Mouse (Mus musculus) heart, postnatal 0 days (tissue): ENCODE measurements around the gene Nrarp. TPM values are rescaled to one million over a fixed set of nuclear protein-coding genes. Genes with fewer than 3 reads are reported as not detected.
A peak's percentile ranks its signal among the peaks of the same experiment; 100 is the strongest.

ENCODE experiments used
- ATAC-seq: fragments of 200-750 bp; cut with Nextera tagmentation; 2 replicates; pipeline ENCODE4 v1.8.0; 2017; ENCODE audit warnings: low read depth, moderate number of reproducible peaks, moderate library complexity; ENCODE audit not compliant: insufficient read depth
- DNase-seq: peaks from one replicate; pipeline ENCODE4 v3.0.0-alpha.2; 2016; ENCODE audit warnings: low spot score
- H3K27ac ChIP-seq: fragments of 300-500 bp; sonication (generic); 2 replicates; pipeline ENCODE4 v1.5.1; 2014; ENCODE audit warnings: low read depth, mild to moderate bottlenecking
- H3K27me3 ChIP-seq: fragments of 300-500 bp; sonication (generic); 2 replicates; pipeline ENCODE4 v1.6.1; 2014; ENCODE audit warnings: low read length, mixed read lengths; ENCODE audit not compliant: control insufficient read depth, insufficient read depth
- H3K36me3 ChIP-seq: fragments of 300-500 bp; sonication (generic); replicated peaks from 2 replicates; pipeline ENCODE4 v1.6.1; 2014; ENCODE audit warnings: low read length, mixed read lengths; ENCODE audit not compliant: control insufficient read depth, insufficient read depth
- H3K4me1 ChIP-seq: fragments of 300-500 bp; sonication (generic); 2 replicates; pipeline ENCODE4 v1.6.1; 2014; ENCODE audit warnings: antibody characterized with exemption; ENCODE audit not compliant: control insufficient read depth, insufficient read depth
- H3K4me2 ChIP-seq: fragments of 300-500 bp; sonication (generic); 2 replicates; pipeline ENCODE4 v1.6.1; 2014; ENCODE audit warnings: low read depth, mild to moderate bottlenecking, low read length, moderate library complexity
- H3K4me3 ChIP-seq: fragments of 300-500 bp; sonication (generic); 2 replicates; pipeline ENCODE4 v1.5.1; 2014; ENCODE audit warnings: low read depth, low read length
- H3K9ac ChIP-seq: fragments of 300-500 bp; sonication (generic); replicated peaks from 2 replicates; pipeline ENCODE4 v1.6.1; 2014; ENCODE audit warnings: low read depth, low read length, mixed read lengths
- H3K9me3 ChIP-seq: fragments of 300-500 bp; sonication (generic); replicated peaks from 2 replicates; pipeline ENCODE4 v1.6.1; 2016; ENCODE audit warnings: low read length; ENCODE audit not compliant: control insufficient read depth
- CTCF ChIP-seq: IDR thresholded peaks from 2 replicates; pipeline ENCODE4 v1.5.1; 2016; ENCODE audit warnings: antibody characterized with exemption, control low read depth, low read depth
- EP300 ChIP-seq: IDR thresholded peaks from 2 replicates; pipeline ENCODE4 v1.6.1; 2016; ENCODE audit warnings: antibody characterized with exemption, low read depth
- WGBS: fragments of 180-500 bp; shearing (Covaris S2); extraction: QIAGEN DNeasy Blood & Tissue Kit; methylation state at CpG from one replicate; pipeline ENCODE4 v1.1.7; 2014; 5-methylcytosine and 5-hydroxymethylcytosine counted together
- polyA plus RNA-seq: library from polyadenylated mRNA; unstranded; fragments of >200 nt; fragmentation: Nextera tagmentation; extraction: Ambion mirVana; gene quantifications from 2 replicates; pipeline ENCODE4 v1.2.1, GENCODE M21; 2015
- total RNA-seq: library from RNA; depleted of rRNA; stranded (reverse); fragments of >200 nt; gene quantifications from 2 replicates; pipeline ENCODE4 v1.2.3, GENCODE M21; 2014; ENCODE audit warnings: low replicate concordance

Gene Nrarp
- total and polyA plus RNA-seq, 2 experiments from 2014 or later = 8.8 to 38.1 TPM

DNA sequence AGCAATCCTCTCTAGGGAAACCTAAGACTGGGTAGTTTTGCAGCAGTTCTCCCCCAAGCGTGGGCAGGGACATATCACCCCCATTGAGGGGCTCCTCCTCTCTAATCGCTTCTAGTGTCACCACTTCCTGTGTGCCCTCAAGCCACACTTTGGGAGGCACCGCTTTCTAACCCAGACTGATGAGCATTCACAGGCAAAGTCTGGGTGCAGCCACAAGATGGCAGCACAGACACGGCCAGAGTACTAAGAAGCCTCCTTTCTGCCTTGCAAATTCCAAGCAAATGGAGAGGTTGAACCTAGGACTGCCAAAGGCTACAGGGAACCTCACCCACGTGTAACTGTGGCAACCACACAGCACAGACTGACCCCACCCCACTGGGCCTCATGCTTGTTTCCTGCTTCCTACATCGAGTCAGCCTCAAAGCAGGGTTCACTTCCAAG, 12.8 kb downstream of the Nrarp start:
- no peak overlapping the region for H3K4me3 ChIP-seq
- DNase-seq (peak; percentile 87), ATAC-seq (peak; percentile 71)
- no peaks in the 10 kb centered on the region for H3K36me3 ChIP-seq
- no peaks in the 10 kb centered on the region for H3K9me3 ChIP-seq
- no peak overlapping the region for H3K9ac ChIP-seq
- peaks cover 5% of the 10 kb centered on the region; the same call in 1 of the 2 replicates for H3K27me3 ChIP-seq
- peak; percentile 95 for TF ChIP-seq CTCF
- no peak for TF ChIP-seq EP300
- WGBS = 2% methylated on average over 6 of the region's 6 CpGs
- H3K27ac ChIP-seq = peak overlapping the region; percentile 46; the same call in 1 of the 2 replicates
- no peaks in the 10 kb centered on the region for H3K4me1 ChIP-seq
- H3K4me2 ChIP-seq = peak overlapping the region; percentile 30

DNA sequence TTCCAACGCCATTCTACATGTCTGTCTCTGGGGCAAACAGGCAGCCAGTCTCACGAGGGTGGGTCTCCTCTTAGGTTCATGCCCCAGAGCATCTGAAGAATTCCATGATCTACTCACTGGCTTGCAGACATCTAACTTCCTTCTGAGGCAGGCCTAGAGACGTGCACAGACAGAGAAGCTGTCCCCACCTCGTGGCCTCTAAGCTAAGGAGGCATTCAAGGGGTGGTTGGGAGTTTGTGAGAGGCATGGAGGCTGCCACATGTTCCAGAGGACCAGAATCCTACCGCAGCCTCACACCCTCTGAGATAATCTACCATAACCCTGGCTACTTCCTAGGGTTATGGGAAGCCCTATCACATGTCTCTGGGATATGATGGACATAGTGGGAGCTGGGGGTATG, 13.4 kb downstream of the Nrarp start:
- ATAC-seq (no peak), DNase-seq (no peak)
- no peaks in the 10 kb centered on the region for H3K9me3 ChIP-seq
- no peak overlapping the region for H3K4me3 ChIP-seq
- H3K4me2 ChIP-seq = peak overlapping the region; percentile 63; the same call in 1 of the 2 replicates
- WGBS = 51% methylated on average over 5 of the region's 5 CpGs
- peaks cover 5% of the 10 kb centered on the region; the same call in 1 of the 2 replicates for H3K27me3 ChIP-seq
- H3K9ac ChIP-seq = no peak overlapping the region
- TF ChIP-seq EP300 (no peak), CTCF (no peak)
- 0 out of 2 replicates have a peak, but pooled peaks cover 1% of the 10 kb centered on the region for H3K36me3 ChIP-seq
- peak overlapping the region; percentile 46; the same call in 1 of the 2 replicates for H3K27ac ChIP-seq
- H3K4me1 ChIP-seq = no peaks in the 10 kb centered on the region

DNA sequence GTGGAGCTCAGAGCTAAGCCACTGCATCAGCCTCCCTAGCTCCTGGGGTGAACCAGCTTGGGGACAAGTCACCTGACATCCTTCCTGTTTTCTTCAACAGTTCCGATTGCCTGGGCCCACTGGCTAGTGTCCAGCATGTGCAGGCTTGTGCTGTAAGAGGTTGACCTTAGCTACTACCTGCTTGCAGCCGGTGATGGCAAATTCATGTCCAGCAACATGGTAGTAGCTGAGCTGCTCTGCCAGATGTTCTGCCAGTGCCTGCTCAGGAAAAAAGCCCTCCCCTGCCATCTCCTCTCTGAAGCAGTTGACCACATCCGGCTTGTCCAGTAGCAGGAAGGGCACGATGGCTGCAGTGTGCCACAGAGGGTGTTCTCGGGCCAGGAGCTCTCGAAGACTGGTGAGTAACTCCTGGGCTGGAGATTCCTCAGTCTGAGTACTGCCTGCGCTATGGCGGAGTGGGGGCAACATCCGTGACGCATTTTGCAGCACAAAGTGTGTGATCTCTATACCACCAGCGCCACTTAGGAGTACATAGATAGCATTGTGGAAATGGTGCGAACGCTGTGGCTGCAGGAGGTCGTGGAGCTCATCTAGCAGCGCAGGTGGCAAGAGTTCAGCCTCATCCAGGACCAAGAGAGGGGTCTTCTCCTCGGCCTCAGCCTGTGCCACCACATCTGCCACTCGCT, 14.1 kb downstream of the Nrarp start:
- H3K4me3 ChIP-seq = peak overlapping the region; percentile 42; the same call in 1 of the 2 replicates
- no peaks in the 10 kb centered on the region for H3K4me1 ChIP-seq
- no peak for ATAC-seq
- WGBS = 74% methylated on average over 17 of the region's 17 CpGs
- peaks cover 5% of the 10 kb centered on the region; the same call in 1 of the 2 replicates for H3K27me3 ChIP-seq
- H3K9ac ChIP-seq = no peak overlapping the region
- peaks cover 8% of the 10 kb centered on the region; the same call in 1 of the 2 replicates for H3K36me3 ChIP-seq
- peak overlapping the region; percentile 63; the same call in 1 of the 2 replicates for H3K4me2 ChIP-seq
- TF ChIP-seq EP300 (no peak), CTCF (no peak)
- H3K9me3 ChIP-seq = no peaks in the 10 kb centered on the region
- no peak for DNase-seq
- H3K27ac ChIP-seq = no peak overlapping the region; the same call in 1 of the 2 replicates

DNA sequence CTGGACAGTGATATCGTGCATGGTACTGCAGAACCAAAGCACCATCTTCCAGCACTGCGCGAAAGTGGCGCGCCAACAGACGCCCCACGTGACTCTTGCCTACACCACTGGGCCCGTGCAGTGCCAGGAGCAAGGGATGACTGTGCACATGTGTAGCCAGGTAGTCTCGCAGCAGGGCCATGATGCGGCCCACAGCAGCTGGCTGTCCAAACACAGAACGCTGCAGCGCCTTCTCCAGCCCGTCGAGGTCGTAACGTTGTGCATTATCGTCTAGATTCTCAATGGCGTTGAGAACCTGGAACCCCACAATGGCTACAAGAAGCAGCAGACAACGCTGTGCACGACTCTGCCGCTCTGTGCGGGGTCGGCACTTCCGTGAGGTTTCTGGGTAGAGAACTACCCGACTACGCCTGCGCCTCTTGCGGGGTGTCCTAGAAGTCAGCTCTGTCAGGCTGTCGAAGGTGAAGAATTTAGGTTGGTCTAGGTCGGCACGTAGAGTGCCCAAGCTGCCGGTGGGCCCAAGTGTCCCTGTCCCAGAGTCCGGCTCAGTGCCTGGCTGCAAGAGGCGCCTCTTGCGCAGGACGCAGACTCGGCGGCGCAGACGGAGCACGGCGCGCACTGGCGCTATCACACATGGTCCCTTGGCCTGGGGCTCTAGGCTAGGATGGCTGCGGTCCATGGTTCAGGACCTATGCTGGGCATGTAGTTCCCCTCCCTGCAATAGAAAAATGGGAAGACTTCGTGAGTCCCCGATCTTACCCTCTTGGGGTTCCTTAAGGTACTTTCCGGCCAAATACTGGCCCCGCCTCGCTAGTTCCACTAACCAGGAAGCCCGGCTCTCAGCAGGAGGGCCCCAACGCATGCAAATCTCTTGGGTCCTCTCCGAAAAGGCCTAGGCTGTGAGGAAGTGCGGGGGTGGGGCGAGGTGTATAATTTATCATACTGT, 14.9 kb downstream of the Nrarp start:
- Histone ChIP-seq H3K4me2 (peak overlapping the region; percentile 63), H3K9ac (no peak overlapping the region; the same call in 1 of the 2 replicates), H3K36me3 (peaks cover 16% of the 10 kb centered on the region), H3K4me1 (no peaks in the 10 kb centered on the region), H3K4me3 (peak overlapping the region; percentile 42), H3K27ac (peak overlapping the region; percentile 82), H3K9me3 (no peaks in the 10 kb centered on the region), H3K27me3 (peaks cover 5% of the 10 kb centered on the region; the same call in 1 of the 2 replicates)
- ATAC-seq (no peak), DNase-seq (no peak)
- TF ChIP-seq EP300 (no peak), CTCF (no peak)
- 14% methylated on average over 55 of the region's 55 CpGs for WGBS
